Mouse (Mus musculus) lung, postnatal 0 days (tissue): ENCODE data around the gene Uroc1.

Experiments
- CTCF ChIP-seq: IDR thresholded peaks from 2 replicates; pipeline ENCODE4 v1.5.1; 2016; ENCODE audit warnings: antibody characterized with exemption, mild to moderate bottlenecking
- EP300 ChIP-seq: IDR thresholded peaks from 2 replicates; pipeline ENCODE4 v1.6.1; 2016; ENCODE audit warnings: antibody characterized with exemption, mild to moderate bottlenecking, control low read depth

- no peak for TF ChIP-seq CTCF
- TF ChIP-seq EP300, result no peak
Observed at GRCm38 (mm10) chr6:90324991-90325390, 8.1 kb upstream of the Uroc1 start, which contains the start of gene Chst13.
